Mouse (Mus musculus): ENCODE measurements around the gene Trcg1.
A peak's percentile ranks its signal among the peaks of the same experiment; 100 is the strongest.

Trcg1 gene

DNA sequence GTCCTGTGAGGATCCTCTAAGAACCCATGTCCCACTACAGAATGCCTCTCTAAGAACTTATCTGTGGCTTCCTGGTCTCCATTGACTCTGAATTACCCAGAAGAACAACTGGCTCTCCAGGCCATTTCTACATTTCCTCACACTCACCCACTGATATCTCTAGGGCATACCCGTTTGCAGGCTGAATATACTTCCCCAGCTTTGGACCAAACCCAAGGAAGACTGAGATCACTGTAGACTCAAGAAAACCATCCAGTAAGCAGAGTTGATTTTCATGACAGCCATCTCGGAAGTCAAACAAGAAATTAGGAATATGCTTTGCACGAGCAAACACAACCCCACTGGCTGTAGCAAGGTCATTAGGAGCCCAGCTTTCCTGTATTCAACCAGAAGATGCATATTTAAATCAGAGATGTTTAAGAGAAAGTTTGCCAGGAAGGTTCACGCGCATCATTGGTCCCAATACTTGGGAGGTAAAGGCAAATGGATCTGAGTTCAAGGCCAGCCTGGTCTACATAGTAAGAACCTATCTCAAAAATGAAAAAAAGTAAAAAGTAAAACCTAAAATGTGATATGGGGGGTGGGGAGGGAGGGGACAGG lies 3.9 kb upstream of the Trcg1 start:
- no peak for DNase-seq (ENCODE audit: low spot score in 2 of 2)

DNA sequence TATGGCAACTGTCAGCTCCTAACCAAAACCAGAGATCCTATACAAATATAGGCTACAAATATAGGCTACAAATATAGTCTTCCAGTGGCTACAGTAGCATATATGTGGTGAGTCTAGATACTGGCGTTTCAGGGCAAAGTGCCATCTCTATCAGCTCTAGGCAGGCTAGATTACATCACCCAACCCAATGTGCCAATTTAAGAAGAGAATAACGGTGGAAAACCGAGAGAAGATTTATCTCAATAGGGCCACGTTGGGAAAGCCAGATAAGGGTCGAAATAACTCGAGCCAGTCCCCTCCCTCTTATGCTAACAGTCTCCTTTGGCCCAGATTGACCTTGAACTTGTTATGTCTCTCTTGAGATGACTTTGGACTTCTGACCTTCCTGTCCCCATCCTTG lies 3.2 kb upstream of the Trcg1 start:
- DNase-seq (ENCODE audit: low spot score in 2 of 2): no peak

DNA sequence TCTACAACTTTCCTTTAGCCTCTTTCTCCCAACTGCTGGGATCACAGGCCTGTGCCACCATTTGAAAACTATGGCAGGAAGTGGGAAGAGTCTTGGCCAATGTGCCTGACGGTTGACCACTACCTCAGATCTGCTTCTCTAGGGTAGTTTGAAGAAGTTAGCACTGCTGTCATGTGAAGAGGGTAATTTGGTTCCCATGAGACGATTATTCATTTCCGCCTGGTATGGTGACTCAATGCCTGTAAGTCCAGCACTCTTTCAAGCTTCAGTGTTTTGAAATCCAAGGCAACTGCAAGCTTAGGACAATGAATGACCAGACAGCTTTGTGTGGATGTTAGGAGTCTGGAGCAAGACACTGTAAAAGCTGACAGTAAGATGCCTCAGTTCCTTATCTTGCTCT lies 2.6 kb upstream of the Trcg1 start:
- no peak for DNase-seq (ENCODE audit: low spot score in 2 of 2)

DNA sequence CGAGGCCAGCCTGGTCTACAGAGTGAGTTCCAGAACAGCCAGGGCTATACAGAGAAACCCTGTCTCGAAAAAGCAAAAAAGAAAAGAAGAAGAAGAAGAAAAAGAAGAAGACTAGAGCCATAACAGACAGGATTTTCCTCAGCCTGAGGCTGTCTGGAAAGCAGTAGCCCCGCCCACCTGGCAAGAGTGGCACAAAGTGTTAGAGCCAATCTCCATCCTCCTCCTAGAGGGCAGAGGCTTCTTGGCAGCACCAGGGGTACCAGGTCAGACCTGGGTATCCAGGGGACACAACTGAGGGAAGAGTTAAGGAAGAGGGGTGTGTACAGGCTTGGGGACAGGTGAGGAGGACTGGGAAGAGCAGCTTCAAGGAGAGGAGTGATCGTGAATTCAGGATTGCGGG lies 1.3 kb downstream of the Trcg1 start:
- DNase-seq (ENCODE audit: low spot score in 2 of 2): no peak

DNA sequence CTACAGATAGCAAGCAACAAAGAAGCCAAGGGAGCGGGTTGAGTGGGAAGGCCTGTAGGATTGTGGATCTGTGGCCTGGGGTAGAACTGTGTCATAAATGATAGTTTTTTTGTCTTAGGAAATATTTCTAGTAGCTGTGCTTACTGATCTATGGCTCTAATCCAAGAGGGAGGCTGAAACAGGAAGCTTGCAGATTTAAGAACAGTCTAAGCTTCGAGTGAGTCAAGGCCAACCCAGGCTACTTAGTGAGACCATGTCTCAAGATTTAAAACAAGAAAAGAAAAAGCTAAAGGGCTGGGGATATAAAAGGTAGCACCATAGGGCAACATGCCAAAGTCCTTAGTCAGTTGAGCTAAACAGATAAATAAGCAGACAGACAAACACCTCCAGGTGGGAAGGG lies 1.9 kb downstream of the Trcg1 start:
- DNase-seq (ENCODE audit: low spot score in 2 of 2): no peak

DNA sequence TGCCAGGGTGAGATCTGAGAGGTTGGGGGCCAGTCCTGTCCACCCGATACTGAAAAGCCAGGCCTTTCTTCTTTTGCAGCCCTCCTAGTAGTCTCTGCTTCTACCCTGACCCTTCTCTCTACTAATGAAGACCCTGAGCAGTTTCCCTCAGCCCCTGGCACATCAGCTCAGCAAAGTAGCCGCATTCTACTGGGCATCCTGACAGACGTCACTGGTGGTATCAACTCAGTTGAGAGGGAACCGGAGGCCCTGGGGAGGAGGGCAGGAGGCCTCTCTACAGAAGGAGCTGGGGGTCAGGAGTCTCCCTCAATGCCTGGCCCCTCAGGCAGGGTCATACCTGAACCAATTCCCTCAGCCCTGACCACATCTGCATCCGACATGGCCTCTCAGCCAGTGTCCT lies 4.8 kb downstream of the Trcg1 start:
- DNase-seq (ENCODE audit: low spot score in 2 of 2): no peak

DNA sequence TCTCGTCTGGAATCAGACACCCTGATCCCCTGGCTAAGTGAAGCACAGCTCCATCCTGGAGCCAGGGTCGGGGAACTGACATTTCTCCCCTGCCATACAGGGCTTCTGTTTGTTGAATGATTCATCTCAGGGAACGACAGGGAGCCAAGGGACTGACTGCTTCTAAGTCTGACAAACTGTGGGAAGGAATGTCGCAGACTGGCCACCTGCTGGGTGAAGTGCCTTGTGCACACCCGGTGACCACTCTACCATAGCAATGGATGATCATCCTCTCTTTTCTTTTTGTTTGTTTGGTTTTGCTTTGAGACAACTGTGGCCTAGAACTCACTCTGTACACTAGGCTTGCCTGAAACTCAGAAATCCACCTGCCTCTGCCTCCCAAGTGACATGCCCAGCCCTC lies 6.6 kb downstream of the Trcg1 start:
- DNase-seq (ENCODE audit: low spot score in 2 of 2): no peak

DNA sequence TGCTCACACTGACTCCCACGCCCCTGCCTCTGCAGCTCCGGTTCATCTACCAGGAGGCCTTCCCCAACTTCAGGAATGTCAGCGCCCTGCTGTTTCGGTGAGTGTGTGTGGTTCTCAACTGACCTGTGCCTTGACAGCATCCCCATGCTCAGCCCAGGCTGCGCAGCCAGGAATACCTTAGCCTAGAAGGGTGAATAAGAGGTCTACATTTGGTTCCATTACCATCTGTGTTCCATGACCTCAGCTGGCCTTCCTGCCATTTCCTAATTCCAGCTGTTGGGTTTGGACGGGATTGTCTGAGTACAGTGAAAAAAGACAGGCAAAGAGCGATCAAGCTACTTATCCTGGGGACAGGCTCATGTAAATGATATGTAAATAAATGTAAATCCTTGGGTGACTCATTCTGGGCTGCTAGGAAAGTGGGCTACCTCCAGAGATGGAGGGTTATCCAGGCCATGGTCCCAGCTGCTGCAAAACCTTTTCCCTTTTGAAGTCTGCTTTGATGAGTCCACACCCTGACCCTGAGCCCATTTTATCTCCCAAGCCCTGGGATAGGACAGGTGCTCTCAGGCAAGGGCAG lies 7.8 kb downstream of the Trcg1 start:
- DNase-seq (ENCODE audit: low spot score in 2 of 2): no peak

DNA sequence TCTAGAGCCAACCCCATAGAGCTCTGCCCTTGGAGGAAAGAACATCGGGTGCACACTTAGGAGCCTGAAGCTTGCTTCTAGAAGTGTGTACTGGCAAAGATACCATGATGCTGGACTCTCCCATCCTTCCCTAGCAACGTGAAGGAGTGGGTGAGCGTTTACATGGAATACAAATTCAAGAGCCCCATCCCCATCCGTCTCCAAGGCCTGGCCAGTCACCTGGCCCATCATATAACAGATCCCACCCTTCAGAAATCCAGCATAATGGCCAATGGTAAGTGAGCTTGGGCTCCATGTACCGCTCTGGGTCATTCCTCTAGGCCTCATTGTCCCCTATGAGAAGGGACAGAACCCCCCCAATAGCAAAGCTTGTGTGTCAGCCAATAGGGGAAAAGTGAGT lies 10.1 kb downstream of the Trcg1 start:
- no peak for DNase-seq (ENCODE audit: low spot score in 2 of 2)

DNA sequence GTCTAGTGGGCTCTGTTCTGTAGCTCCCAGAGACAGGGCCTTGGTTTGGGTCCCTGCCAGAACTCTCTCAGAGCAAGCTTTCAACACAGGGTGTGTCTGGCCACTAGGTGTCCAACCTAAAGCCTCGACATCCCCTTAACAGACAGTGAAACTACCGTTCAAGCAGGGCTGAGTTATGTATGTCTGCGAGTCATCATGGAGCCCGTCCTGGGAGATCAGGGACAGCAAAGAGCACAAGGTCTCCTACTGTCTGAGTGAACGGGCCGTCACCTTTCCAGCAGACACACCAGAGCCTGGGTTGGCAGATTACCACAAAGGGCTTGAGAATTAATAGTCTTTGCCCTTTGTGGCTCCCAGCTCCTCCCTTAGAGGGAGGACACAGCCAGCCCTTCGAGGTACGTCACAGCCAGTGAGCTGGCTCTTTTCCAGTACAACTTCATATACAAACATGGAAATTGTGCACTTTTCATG lies 10.9 kb downstream of the Trcg1 start:
- no peak for DNase-seq (ENCODE audit: low spot score in 2 of 2)

DNA sequence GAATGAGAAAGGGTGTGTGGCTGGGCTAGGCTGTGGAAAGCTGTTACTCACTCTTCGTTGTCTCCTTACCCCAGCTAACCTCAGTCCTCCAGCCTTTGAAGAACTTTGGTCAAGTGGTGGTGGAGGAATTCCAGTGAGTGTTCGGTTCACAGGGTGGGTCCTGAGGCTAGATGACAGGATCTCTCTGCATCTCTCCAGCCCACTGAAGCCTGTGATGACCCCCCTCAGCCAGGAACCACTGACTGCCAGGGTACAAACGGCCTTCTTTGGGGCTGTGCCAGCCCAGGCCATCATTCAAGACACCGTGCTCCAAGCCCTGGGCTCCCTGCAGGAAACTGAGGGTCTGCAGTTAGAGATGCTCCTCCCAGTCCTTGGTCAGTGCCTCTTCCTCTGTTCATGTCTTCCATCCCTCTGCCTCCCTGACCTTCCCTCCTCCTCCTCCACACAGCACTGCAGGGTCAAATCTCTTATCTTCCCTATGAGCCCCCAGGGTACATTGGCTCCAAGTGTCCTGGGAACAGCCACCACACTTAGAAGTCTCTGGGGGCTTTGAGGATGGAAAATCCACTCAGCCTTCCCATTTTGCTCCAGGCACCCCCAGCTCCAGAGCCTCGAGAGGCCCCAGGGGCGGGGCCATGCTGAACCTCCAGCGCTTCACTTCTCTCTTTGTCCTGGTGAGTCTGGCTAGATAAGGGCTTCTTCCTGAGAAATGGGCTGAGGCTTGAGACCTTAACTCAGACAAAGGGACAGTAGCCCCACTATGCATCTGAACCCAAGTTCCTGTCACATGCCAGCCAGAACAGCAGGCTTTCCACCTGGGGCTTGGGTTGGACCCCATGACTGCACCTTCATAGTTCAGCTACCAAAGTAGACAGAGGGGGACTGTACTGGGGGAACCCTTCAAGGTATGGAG lies 11.9 kb downstream of the Trcg1 start:
- no peak for DNase-seq (ENCODE audit: low spot score in 2 of 2)

DNA sequence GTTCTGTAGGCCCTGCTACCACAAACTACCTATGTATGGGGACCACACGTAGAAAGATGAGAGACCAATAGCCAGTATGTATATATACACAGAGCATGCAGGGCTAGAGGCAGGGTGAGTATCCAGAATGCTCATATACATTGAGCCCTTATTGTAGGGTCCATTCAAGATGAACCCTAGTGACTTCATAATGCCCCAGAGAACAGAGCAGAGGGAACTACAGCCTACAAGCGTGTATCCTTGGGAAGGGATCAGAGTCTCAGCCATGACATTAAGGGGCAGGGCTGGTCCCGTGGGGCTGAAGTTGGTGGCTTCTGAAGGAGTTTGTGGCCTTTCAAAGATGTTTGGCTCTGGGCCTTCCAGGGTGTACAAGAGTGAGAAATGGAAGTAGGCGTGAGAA lies 13.7 kb downstream of the Trcg1 start:
- DNase-seq (ENCODE audit: low spot score in 2 of 2): no peak

DNA sequence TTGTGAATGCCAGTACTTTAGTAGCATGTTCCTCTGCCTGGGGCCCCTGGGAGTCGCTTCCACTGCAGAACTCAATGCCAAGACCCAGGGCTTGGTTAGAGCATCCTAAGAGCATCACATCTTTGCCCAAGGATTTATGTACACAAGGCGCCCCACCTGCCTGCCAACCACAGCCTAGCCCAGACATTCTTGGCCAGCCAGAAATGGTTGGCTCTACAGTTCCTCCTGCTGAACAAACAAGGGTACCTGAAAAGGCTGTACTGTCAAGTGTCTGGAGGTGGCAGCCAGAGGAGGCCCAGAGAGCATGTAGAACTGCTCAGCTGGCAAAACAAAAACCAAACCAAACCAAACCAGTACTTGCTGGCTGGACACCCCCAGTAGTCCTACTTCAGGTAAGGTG lies 14.8 kb downstream of the Trcg1 start:
- no peak for DNase-seq (ENCODE audit: low spot score in 2 of 2)

DNA sequence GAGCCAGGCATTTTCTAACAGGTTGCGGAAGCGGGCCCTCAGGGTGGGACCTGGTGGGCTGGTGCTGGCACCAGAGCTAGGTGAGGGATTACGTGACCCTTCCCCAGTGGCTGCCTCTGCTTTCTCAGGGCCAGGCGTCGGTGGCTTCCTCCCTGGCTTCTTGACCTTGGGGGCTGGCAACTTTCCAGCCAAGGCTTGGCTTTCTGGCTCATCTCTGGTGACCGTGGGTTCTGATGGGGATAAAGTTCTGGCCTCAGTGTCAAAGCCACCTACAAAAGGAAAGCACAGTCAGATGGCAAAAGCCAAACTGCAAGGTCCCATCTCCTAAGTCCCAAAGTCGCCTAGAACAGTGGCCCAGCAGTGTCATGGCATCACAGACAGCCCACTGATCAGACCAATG lies 17.7 kb downstream of the Trcg1 start:
- no peak for DNase-seq (ENCODE audit: low spot score in 2 of 2)

DNA sequence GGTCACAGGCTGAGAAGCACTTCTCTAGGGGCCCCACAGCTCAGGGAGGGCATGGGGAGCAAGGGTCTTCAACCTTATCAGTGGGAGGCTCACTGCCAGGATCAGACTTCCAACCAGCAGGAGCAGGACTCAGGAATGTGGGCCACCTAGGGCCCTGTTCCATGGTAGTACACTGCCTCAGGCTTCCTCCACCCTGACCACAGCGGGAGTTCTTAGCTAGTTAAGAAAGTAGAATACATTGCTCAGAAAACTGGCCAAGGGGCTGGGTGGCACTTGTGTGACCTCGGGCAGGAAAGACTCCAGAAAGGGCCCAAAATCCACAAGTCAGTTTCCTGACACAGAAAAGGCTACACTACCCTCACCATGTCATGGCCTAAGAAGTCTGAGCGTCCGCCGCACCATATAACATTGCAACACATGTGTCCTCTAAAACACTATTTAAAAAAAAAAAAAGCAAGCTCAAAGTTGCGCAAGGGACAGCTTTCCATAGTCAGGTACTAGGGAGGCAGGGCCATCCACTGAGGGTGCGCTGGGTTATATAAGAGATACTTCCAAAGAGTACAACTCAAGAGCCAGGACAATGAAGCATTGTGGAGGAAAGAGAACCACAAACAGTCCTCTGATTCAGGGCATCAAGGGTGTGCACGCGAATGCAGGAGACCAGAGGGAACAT lies 18.6 kb downstream of the Trcg1 start:
- DNase-seq (ENCODE audit: low spot score in 2 of 2): no peak

DNA sequence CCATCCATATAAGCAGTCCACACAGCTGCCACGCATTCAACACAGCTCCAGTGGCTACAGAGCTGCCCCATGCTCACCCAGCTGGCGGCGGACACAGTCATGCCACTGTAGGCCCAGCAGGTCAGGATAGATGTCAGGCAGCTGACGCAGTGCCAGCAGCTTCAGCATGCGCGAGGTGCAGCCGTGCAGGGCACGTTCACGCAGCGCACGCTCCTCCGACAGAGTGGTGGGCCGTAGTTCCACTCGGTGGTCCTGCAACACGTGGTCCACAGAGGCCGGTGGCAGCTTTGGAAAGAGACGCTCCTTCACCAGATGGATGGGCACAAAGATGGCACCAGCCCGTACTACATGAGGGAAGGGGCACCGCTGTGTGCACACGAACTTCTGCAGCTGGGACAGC lies 20.0 kb downstream of the Trcg1 start:
- DNase-seq (ENCODE audit: low spot score in 2 of 2): no peak

DNA sequence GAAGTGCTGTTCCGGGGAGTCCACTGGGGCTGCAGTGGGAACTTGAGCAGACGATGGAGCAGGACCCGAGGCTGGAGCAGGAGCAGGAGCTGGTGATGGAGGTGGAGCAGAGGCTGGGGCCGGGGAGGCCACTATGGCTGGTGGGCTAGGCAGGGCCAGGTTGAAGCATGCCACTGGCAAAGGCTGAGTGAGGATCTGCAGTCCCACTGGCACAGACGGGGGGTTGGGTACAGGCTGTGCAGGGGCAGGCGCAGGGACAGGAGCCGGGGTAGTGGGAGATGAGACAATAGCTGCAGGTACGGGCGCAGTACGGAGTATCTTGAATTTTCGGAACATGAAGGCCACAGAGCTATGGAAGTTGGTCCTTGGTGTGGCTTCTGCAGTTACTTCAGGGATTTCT lies 20.5 kb downstream of the Trcg1 start:
- no peak for DNase-seq (ENCODE audit: low spot score in 2 of 2)

DNA sequence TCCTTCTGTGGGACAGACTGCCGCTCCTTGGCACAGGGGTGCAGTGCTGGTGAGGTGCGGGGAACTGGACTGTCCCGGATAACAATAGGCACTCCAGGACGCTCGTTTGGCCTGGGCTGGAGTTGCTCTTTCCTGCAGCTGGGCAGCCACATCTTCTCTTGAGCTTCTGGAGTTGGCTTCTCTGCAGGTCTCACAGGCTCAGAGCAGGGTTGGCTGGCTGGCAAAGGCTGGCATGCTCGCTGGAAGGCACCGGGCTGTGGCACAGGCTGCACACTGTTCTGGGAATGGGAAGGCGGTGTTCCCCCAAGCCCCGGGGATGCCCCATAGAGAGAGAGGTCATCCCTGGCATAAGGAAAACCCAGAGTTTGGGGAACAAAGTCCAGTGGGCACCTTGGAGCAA lies 21.3 kb downstream of the Trcg1 start:
- DNase-seq (ENCODE audit: low spot score in 2 of 2): no peak

DNA sequence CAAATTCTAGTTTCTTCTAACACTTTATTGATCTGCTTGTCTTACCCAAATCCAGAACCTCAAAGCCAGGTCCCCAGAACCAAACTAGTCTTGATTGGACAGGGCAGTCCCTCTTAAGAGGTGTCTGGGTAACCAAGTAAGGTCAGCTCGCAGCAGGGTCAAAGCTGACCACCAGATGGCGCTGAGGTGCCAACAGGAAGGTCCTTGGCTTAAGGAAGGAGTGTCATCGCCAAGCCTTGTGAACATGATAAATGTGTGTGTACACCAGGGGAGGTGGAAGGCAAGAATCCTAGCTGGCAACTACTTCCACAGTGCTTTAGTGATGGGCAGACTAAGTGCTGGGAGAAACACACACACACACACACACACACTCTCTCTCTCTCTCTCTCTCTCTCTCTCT lies 23.4 kb downstream of the Trcg1 start:
- peak; percentile 83 to 95 for DNase-seq (ENCODE audit: low spot score in 2 of 2)

DNA sequence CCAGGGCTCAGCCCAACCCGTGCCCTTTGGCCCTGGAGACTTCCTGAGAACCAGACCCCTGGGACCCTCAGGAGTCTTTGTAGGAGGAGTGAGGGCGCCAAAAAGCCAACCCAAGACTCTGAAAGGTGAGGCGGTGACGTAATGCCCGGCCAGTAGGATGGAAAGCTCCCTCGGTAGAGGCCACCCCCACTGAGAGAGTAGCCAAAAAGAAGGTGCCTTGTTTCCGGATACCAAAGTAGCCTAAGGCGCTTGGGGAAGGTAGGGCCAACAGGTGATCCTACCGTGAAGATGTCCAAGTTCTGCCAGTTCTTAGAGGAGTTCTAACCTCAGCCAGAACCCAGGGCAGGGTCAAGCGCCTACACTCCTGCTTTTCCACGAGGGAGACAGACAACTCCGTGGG lies 24.6 kb downstream of the Trcg1 start:
- DNase-seq (ENCODE audit: low spot score in 2 of 2): no peak

DNA sequence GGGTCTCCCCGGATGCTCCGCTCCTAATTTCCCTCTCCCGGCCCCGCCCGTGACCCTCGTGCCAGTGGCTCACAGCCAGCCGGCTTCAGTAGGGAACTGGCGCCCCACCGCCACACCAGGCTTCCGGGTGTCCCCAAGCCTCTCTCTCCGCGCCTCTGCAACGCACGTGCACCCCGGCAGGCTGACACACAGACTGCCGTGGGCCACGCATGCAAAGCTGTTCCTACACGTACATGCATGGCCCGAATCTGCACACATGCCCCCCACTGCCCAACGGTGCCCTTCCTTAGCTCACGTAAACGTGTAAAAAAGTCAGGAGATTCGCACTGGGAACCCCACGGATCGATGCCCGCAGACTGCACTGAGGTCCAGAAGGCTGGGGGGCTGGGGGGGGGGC lies 25.2 kb downstream of the Trcg1 start:
- DNase-seq (ENCODE audit: low spot score in 2 of 2): peak; percentile 65 to 69

All from urinary bladder, postnatal 4 days (tissue).